Mouse (Mus musculus) embryonic facial prominence, embryonic 11.5 days (tissue): Measurements from ENCODE around the gene Myh11. TPM values are rescaled to one million over a fixed set of nuclear protein-coding genes. Genes with fewer than 3 reads are reported as not detected.

Source experiments
- ATAC-seq: fragments of 200-750 bp; cut with Nextera tagmentation; replicated peaks from 2 replicates; pipeline ENCODE4 v1.8.0; 2017; ENCODE audit warnings: low read depth; ENCODE audit not compliant: insufficient number of reproducible peaks, low FRiP score, low TSS enrichment
- DNase-seq: peaks from one replicate; pipeline ENCODE4 v3.0.0-alpha.2; 2015; ENCODE audit warnings: low spot score
- H3K27ac ChIP-seq: fragments of 300-500 bp; sonication (generic); replicated peaks from 2 replicates; pipeline ENCODE4 v1.5.1; 2014; ENCODE audit warnings: mild to moderate bottlenecking, low read depth, low read length, control low read depth
- H3K27me3 ChIP-seq: fragments of 300-500 bp; sonication (generic); 2 replicates; pipeline ENCODE4 v1.6.1; 2014; ENCODE audit warnings: mild to moderate bottlenecking, low read length, moderate library complexity, mixed read lengths; ENCODE audit not compliant: control insufficient read depth, insufficient read depth
- H3K36me3 ChIP-seq: fragments of 300-500 bp; sonication (generic); replicated peaks from 2 replicates; pipeline ENCODE4 v1.6.1; 2014; ENCODE audit warnings: low read depth, mild to moderate bottlenecking, low read length, moderate library complexity, mixed read lengths; ENCODE audit not compliant: control insufficient read depth, insufficient read depth
- H3K4me1 ChIP-seq: fragments of 300-500 bp; sonication (generic); 2 replicates; pipeline ENCODE4 v1.6.1; 2014; ENCODE audit warnings: low read length, mixed read lengths; ENCODE audit not compliant: control insufficient read depth, insufficient read depth
- H3K4me2 ChIP-seq: fragments of 300-500 bp; sonication (generic); 2 replicates; pipeline ENCODE4 v1.6.1; 2014; ENCODE audit warnings: low read depth, mild to moderate bottlenecking, control low read depth, low read length, moderate library complexity
- H3K4me3 ChIP-seq: fragments of 300-500 bp; sonication (generic); 2 replicates; pipeline ENCODE4 v1.5.1; 2014; ENCODE audit warnings: low read depth, low read length, control low read depth
- H3K9ac ChIP-seq: fragments of 300-500 bp; sonication (generic); replicated peaks from 2 replicates; pipeline ENCODE4 v1.6.1; 2014; ENCODE audit warnings: mild to moderate bottlenecking, control low read depth, low read length
- H3K9me3 ChIP-seq: fragments of 300-500 bp; sonication (generic); replicated peaks from 2 replicates; pipeline ENCODE4 v1.6.1; 2016; ENCODE audit warnings: mild to moderate bottlenecking, low read length, inconsistent platforms, mixed read lengths; ENCODE audit not compliant: control insufficient read depth
- whole genome bisulfite sequencing: fragments of 180-500 bp; shearing (Covaris S2); extraction: QIAGEN DNeasy Blood & Tissue Kit; methylation state at CpG from one replicate; pipeline ENCODE4 v1.1.7; 2014; 5-methylcytosine and 5-hydroxymethylcytosine counted together
- polyA plus RNA-seq: library from polyadenylated mRNA; unstranded; fragments of >200 nt; fragmentation: Nextera tagmentation; extraction: Ambion mirVana; gene quantifications from 2 replicates; pipeline ENCODE4 v1.2.1, GENCODE M21; 2014

Myh11 gene
- polyA plus RNA-seq, 1 experiment from 2014 or later: 0.08 TPM

DNA sequence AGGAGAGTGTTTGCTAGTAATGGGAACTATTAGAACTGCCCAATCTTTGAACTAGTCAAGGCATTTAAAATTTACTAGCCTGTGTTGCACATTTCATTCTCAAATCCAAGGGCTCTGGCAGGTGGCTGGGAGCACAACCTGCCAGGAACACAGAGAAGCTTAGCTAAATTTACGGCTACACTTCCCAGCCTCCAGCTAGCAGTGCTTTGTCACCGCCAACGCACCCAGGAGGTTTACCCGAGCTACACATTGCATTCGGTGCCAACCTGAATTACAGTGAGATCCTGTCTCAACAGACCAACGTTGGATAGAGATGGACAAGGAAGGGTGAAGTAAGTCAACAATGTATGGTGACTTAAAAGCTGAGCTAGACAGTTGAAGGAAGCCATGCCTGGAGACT is 27.9 kb downstream of the Myh11 start:
- Histone ChIP-seq H3K36me3 (no peaks in the 10 kb centered on the region), H3K4me3 (no peak overlapping the region), H3K27me3 (no peaks in the 10 kb centered on the region), H3K27ac (no peak overlapping the region), H3K4me2 (no peak overlapping the region), H3K9ac (no peak overlapping the region), H3K4me1 (no peaks in the 10 kb centered on the region), H3K9me3 (no peaks in the 10 kb centered on the region)
- ATAC-seq (no peak), DNase-seq (no peak)
- 90% methylated on average over 6 of the region's 6 CpGs for WGBS

DNA sequence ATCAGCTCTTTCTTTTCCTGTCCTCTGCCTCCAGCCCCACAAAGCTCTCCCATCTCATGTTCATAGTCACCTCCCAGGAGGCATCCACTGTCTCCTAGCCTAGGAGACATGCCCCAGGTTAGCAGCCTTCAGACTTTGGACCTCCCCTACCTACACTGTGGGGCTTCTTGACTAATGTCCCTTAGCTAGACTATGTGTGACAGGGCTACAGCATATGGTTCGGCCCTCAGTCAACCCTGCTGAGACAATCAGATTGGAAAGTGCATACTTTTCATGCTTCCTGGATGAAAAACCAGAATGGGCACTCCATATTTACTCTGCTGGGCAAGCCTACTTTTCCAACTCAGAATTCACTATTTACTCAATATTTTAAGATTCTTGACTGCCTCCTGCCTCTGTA is 28.8 kb downstream of the Myh11 start:
- H3K4me1 ChIP-seq: no peaks in the 10 kb centered on the region
- WGBS: 83% methylated on average over 1 of the region's 1 CpGs
- H3K4me3 ChIP-seq: no peak overlapping the region
- no peak overlapping the region for H3K9ac ChIP-seq
- ATAC-seq: no peak
- DNase-seq: no peak
- no peaks in the 10 kb centered on the region for H3K36me3 ChIP-seq
- no peak overlapping the region for H3K4me2 ChIP-seq
- no peaks in the 10 kb centered on the region for H3K27me3 ChIP-seq
- no peaks in the 10 kb centered on the region for H3K9me3 ChIP-seq
- no peak overlapping the region for H3K27ac ChIP-seq

DNA sequence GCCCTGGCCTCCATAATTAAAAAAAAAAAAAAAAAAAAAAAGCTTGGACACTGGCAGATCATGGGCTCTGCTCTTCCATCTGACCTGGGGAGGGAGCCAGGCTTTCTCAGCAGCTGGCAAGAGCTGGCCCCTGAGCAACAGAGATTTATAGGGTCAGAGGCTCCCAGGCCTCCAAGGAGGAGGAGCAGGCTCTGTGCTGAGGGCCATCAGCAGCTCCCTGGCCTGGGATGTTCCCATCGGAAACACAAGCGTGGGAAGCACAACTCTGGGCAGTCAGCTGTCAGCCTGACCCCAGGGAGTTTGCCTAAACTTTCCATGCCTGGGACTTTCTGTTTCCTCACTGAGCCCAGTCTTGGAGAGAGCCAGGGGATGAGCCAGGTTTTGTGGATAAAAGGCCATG is 32.3 kb downstream of the Myh11 start:
- H3K36me3 ChIP-seq: no peaks in the 10 kb centered on the region
- no peaks in the 10 kb centered on the region for H3K27me3 ChIP-seq

GRCm38 (mm10) chr16:14253586-14253985 is 37.6 kb downstream of the Myh11 start:
- H3K36me3 ChIP-seq: no peaks in the 10 kb centered on the region
- H3K4me1 ChIP-seq: no peaks in the 10 kb centered on the region
- H3K27ac ChIP-seq: no peak overlapping the region
- H3K4me2 ChIP-seq: no peak overlapping the region
- H3K4me3 ChIP-seq: no peak overlapping the region
- no peak for DNase-seq
- H3K9me3 ChIP-seq: no peaks in the 10 kb centered on the region
- WGBS: 76% methylated on average over 3 of the region's 3 CpGs
- no peak for ATAC-seq
- no peaks in the 10 kb centered on the region for H3K27me3 ChIP-seq
- no peak overlapping the region for H3K9ac ChIP-seq

More for the DNA sequence above, 32.3 kb downstream of the Myh11 start:
- 41% methylated on average over 2 of the region's 2 CpGs for WGBS
- ATAC-seq (no peak), DNase-seq (no peak)
- H3K9me3 ChIP-seq: no peaks in the 10 kb centered on the region
- H3K4me1 ChIP-seq: no peaks in the 10 kb centered on the region
- no peak overlapping the region for H3K4me2 ChIP-seq
- no peak overlapping the region for H3K9ac ChIP-seq
- H3K4me3 ChIP-seq: no peak overlapping the region
- no peak overlapping the region for H3K27ac ChIP-seq

- Histone ChIP-seq H3K27me3 (no peaks in the 10 kb centered on the region), H3K9ac (no peak overlapping the region), H3K4me2 (no peak overlapping the region), H3K4me1 (no peaks in the 10 kb centered on the region), H3K36me3 (no peaks in the 10 kb centered on the region), H3K27ac (no peak overlapping the region), H3K9me3 (no peaks in the 10 kb centered on the region), H3K4me3 (no peak overlapping the region)
- DNase-seq (no peak), ATAC-seq (no peak)
- WGBS: 82% methylated on average over 4 of the region's 4 CpGs
Observed at GRCm38 (mm10) chr16:14252877-14253276, 38.3 kb downstream of the Myh11 start.

DNA sequence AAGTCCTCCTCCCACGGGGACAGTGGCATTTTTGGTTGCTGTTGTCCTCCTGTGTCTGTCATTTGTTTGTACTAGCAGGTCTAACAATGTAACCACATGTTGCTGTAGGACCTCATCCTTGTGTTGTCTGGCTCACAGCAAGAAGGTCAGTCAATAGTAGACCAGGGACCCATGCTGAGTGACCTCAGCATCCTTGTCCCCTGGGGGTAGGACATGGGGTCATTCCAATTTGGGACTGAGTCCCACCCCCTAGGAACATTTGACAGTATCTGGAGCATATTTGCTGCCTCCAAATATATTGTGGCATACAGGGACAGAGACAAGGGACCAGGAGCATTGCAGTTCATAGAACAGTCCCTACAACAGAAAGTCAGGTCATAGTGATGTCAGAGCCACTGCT is 41.3 kb downstream of the Myh11 start:
- Histone ChIP-seq H3K9ac (no peak overlapping the region), H3K36me3 (no peaks in the 10 kb centered on the region), H3K27ac (no peak overlapping the region), H3K4me1 (no peaks in the 10 kb centered on the region), H3K9me3 (no peaks in the 10 kb centered on the region), H3K27me3 (no peaks in the 10 kb centered on the region), H3K4me2 (no peak overlapping the region), H3K4me3 (no peak overlapping the region)
- ATAC-seq: no peak
- no peak for DNase-seq
- 65% methylated on average over 1 of the region's 1 CpGs for WGBS

- Histone ChIP-seq H3K27ac (no peak overlapping the region), H3K4me3 (no peak overlapping the region), H3K9ac (no peak overlapping the region), H3K27me3 (no peaks in the 10 kb centered on the region), H3K9me3 (no peaks in the 10 kb centered on the region), H3K4me2 (no peak overlapping the region), H3K36me3 (no peaks in the 10 kb centered on the region), H3K4me1 (no peaks in the 10 kb centered on the region)
- ATAC-seq (no peak), DNase-seq (peak; percentile 26)
- 31% methylated on average over 2 of the region's 2 CpGs for WGBS
Observed at GRCm38 (mm10) chr16:14242553-14242952, 48.6 kb downstream of the Myh11 start.

- H3K27ac ChIP-seq: no peak overlapping the region
- ATAC-seq: no peak
- whole genome bisulfite sequencing: 75% methylated on average over 3 of the region's 3 CpGs
Observed at GRCm38 (mm10) chr16:14242059-14242458, 49.1 kb downstream of the Myh11 start.

More at GRCm38 (mm10) chr16:14242059-14242458, 49.1 kb downstream of the Myh11 start:
- no peaks in the 10 kb centered on the region for H3K36me3 ChIP-seq
- no peak overlapping the region for H3K9ac ChIP-seq
- no peak for DNase-seq
- no peaks in the 10 kb centered on the region for H3K9me3 ChIP-seq
- H3K27me3 ChIP-seq: no peaks in the 10 kb centered on the region
- no peak overlapping the region for H3K4me2 ChIP-seq
- no peaks in the 10 kb centered on the region for H3K4me1 ChIP-seq
- no peak overlapping the region for H3K4me3 ChIP-seq
